Mouse (Mus musculus): Measurements from ENCODE around the gene Lama1. TPM values are rescaled to one million over a fixed set of nuclear protein-coding genes. Genes with fewer than 3 reads are reported as not detected.

The Lama1 gene
- polyA plus RNA-seq, 1 experiment from 2014 or later = 60.4 TPM

- no peak overlapping the region for H3K4me3 ChIP-seq (ENCODE audit: low read length)
- no peaks in the 10 kb centered on the region for H3K9me3 ChIP-seq (ENCODE audit: control insufficient read depth, low read length)
- WGBS = 46% methylated on average over 4 of the region's 4 CpGs
- H3K36me3 ChIP-seq (ENCODE audit: control insufficient read depth, insufficient read depth, low read length) = peaks cover 26% of the 10 kb centered on the region
- no peak overlapping the region for H3K9ac ChIP-seq (ENCODE audit: low read depth, low read length)
- ATAC-seq (ENCODE audit: low FRiP score, low TSS enrichment) = peak; percentile 85
- no peak overlapping the region for H3K4me2 ChIP-seq (replicated peaks; ENCODE audit: low read depth, low read length)
- H3K27me3 ChIP-seq (ENCODE audit: control insufficient read depth, insufficient read depth, low read length) = no peaks in the 10 kb centered on the region
- no peaks in the 10 kb centered on the region for H3K4me1 ChIP-seq (ENCODE audit: control insufficient read depth, insufficient read depth, low read length)
- no peak overlapping the region for H3K27ac ChIP-seq (ENCODE audit: low read depth, low read length)
Observed at GRCm38 (mm10) chr17:67779812-67780211, 82.8 kb downstream of the Lama1 start.

DNA sequence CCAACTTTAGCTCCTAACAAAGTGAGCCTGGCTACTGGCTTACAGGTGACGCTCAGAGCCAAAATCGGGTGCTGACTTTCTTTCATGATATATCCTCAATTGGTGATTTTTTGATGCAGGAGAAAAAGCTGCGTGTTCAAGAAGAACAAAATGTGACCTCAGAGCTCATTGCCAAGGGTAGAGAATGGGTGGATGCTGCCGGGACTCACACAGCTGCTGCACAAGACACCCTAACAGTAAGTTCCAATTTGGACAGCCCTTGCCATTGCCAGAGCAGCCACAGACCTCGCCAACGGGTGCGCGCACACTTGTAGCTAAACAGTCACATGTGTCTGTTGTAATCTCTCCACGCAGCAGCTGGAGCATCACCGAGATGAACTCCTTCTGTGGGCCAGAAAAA lies 94.0 kb downstream of the Lama1 start:
- no peak overlapping the region for H3K27ac ChIP-seq (ENCODE audit: low read depth, low read length)
- peaks cover 36% of the 10 kb centered on the region for H3K36me3 ChIP-seq (ENCODE audit: control insufficient read depth, insufficient read depth, low read length)
- H3K4me1 ChIP-seq (ENCODE audit: control insufficient read depth, insufficient read depth, low read length) = no peaks in the 10 kb centered on the region
- ATAC-seq (ENCODE audit: low FRiP score, low TSS enrichment) = no peak
- no peak overlapping the region for H3K4me3 ChIP-seq (ENCODE audit: low read length)
- no peak overlapping the region for H3K9ac ChIP-seq (ENCODE audit: low read depth, low read length)
- H3K4me2 ChIP-seq (replicated peaks; ENCODE audit: low read depth, low read length) = no peak overlapping the region
- no peaks in the 10 kb centered on the region for H3K9me3 ChIP-seq (ENCODE audit: control insufficient read depth, low read length)
- H3K27me3 ChIP-seq (ENCODE audit: control insufficient read depth, insufficient read depth, low read length) = no peaks in the 10 kb centered on the region
- WGBS = 95% methylated on average over 10 of the region's 10 CpGs

GRCm38 (mm10) chr17:67809171-67809570 lies 112.1 kb downstream of the Lama1 start:
- ATAC-seq (ENCODE audit: low FRiP score, low TSS enrichment) = no peak
- WGBS = 92% methylated on average over 16 of the region's 16 CpGs
- H3K36me3 ChIP-seq (ENCODE audit: control insufficient read depth, insufficient read depth, low read length) = peaks cover 44% of the 10 kb centered on the region
- H3K4me3 ChIP-seq (ENCODE audit: low read length) = no peak overlapping the region
- H3K27me3 ChIP-seq (ENCODE audit: control insufficient read depth, insufficient read depth, low read length) = no peaks in the 10 kb centered on the region
- H3K4me1 ChIP-seq (ENCODE audit: control insufficient read depth, insufficient read depth, low read length) = no peaks in the 10 kb centered on the region
- no peak overlapping the region for H3K9ac ChIP-seq (ENCODE audit: low read depth, low read length)
- no peaks in the 10 kb centered on the region for H3K9me3 ChIP-seq (ENCODE audit: control insufficient read depth, low read length)
- H3K27ac ChIP-seq (ENCODE audit: low read depth, low read length) = no peak overlapping the region
- H3K4me2 ChIP-seq (replicated peaks; ENCODE audit: low read depth, low read length) = no peak overlapping the region

DNA sequence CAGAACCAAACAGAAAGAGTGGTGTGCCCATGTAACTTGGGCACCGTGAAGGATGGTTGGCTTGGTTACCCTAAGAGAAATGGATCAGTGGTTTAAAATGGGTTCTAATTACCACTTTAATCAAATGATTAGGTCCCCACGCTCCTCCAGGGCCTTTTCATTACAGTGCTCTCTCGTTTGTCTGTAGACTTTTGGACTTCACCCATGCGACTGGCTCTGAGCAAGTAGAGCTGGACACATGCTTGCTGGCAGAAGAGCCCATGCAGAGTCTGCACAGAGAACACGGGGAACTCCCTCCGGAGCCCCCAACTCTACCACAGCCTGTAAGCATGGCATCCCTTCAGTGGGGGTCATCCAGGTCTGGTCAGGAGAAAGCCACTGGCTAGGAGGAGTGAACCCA lies 116.6 kb downstream of the Lama1 start:
- Histone ChIP-seq H3K4me2 (replicated peaks; ENCODE audit: low read depth, low read length) (no peak overlapping the region), H3K4me1 (ENCODE audit: control insufficient read depth, insufficient read depth, low read length) (no peaks in the 10 kb centered on the region), H3K9me3 (ENCODE audit: control insufficient read depth, low read length) (no peaks in the 10 kb centered on the region), H3K27me3 (ENCODE audit: control insufficient read depth, insufficient read depth, low read length) (no peaks in the 10 kb centered on the region), H3K27ac (ENCODE audit: low read depth, low read length) (no peak overlapping the region), H3K36me3 (ENCODE audit: control insufficient read depth, insufficient read depth, low read length) (peaks cover 42% of the 10 kb centered on the region), H3K9ac (ENCODE audit: low read depth, low read length) (no peak overlapping the region), H3K4me3 (ENCODE audit: low read length) (no peak overlapping the region)
- no peak for ATAC-seq (ENCODE audit: low FRiP score, low TSS enrichment)
- WGBS = 89% methylated on average over 6 of the region's 6 CpGs

DNA sequence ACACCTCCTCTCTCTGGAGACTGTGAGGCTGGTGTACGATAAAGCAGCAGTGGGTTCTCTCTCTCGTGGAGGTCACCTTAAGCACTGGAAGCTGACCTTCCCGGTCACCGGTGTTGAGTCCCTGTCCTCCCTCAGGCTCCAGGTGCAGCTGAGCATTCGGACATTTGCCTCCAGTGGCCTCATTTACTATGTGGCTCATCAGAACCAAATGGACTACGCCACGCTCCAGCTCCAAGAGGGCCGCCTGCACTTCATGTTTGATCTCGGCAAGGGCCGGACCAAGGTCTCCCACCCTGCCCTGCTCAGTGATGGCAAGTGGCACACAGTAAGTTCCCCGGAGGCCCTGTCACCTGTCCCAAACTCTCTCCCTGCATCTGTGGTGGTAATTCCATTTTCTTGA lies 118.7 kb downstream of the Lama1 start:
- no peaks in the 10 kb centered on the region for H3K4me1 ChIP-seq (ENCODE audit: control insufficient read depth, insufficient read depth, low read length)
- 94% methylated on average over 11 of the region's 11 CpGs for WGBS
- no peak for ATAC-seq (ENCODE audit: low FRiP score, low TSS enrichment)
- H3K9ac ChIP-seq (ENCODE audit: low read depth, low read length) = no peak overlapping the region
- H3K4me2 ChIP-seq (replicated peaks; ENCODE audit: low read depth, low read length) = no peak overlapping the region
- peaks cover 32% of the 10 kb centered on the region for H3K36me3 ChIP-seq (ENCODE audit: control insufficient read depth, insufficient read depth, low read length)
- H3K27ac ChIP-seq (ENCODE audit: low read depth, low read length) = no peak overlapping the region
- no peaks in the 10 kb centered on the region for H3K9me3 ChIP-seq (ENCODE audit: control insufficient read depth, low read length)
- no peaks in the 10 kb centered on the region for H3K27me3 ChIP-seq (ENCODE audit: control insufficient read depth, insufficient read depth, low read length)
- no peak overlapping the region for H3K4me3 ChIP-seq (ENCODE audit: low read length)

GRCm38 (mm10) chr17:67816916-67817315 lies 119.9 kb downstream of the Lama1 start:
- H3K4me3 ChIP-seq (ENCODE audit: low read length) = no peak overlapping the region
- H3K9me3 ChIP-seq (ENCODE audit: control insufficient read depth, low read length) = no peaks in the 10 kb centered on the region
- H3K9ac ChIP-seq (ENCODE audit: low read depth, low read length) = no peak overlapping the region
- H3K36me3 ChIP-seq (ENCODE audit: control insufficient read depth, insufficient read depth, low read length) = peaks cover 27% of the 10 kb centered on the region
- 93% methylated on average over 10 of the region's 10 CpGs for WGBS
- no peak overlapping the region for H3K4me2 ChIP-seq (replicated peaks; ENCODE audit: low read depth, low read length)
- no peak overlapping the region for H3K27ac ChIP-seq (ENCODE audit: low read depth, low read length)
- no peaks in the 10 kb centered on the region for H3K27me3 ChIP-seq (ENCODE audit: control insufficient read depth, insufficient read depth, low read length)
- no peaks in the 10 kb centered on the region for H3K4me1 ChIP-seq (ENCODE audit: control insufficient read depth, insufficient read depth, low read length)
- no peak for ATAC-seq (ENCODE audit: low FRiP score, low TSS enrichment)

GRCm38 (mm10) chr17:67827431-67827830 lies 130.4 kb downstream of the Lama1 start:
- H3K4me1 ChIP-seq (ENCODE audit: control insufficient read depth, insufficient read depth, low read length) = no peaks in the 10 kb centered on the region
- H3K27me3 ChIP-seq (ENCODE audit: control insufficient read depth, insufficient read depth, low read length) = no peaks in the 10 kb centered on the region
- 89% methylated on average over 3 of the region's 3 CpGs for WGBS
- H3K36me3 ChIP-seq (ENCODE audit: control insufficient read depth, insufficient read depth, low read length) = peaks cover 5% of the 10 kb centered on the region; the same call in 1 of the 2 replicates
- ATAC-seq (ENCODE audit: low FRiP score, low TSS enrichment) = no peak
- no peak overlapping the region for H3K4me2 ChIP-seq (replicated peaks; ENCODE audit: low read depth, low read length)
- H3K9me3 ChIP-seq (ENCODE audit: control insufficient read depth, low read length) = peaks cover 9% of the 10 kb centered on the region
- no peak overlapping the region for H3K9ac ChIP-seq (ENCODE audit: low read depth, low read length)
- no peak overlapping the region for H3K4me3 ChIP-seq (ENCODE audit: low read length)
- no peak overlapping the region for H3K27ac ChIP-seq (ENCODE audit: low read depth, low read length)

DNA sequence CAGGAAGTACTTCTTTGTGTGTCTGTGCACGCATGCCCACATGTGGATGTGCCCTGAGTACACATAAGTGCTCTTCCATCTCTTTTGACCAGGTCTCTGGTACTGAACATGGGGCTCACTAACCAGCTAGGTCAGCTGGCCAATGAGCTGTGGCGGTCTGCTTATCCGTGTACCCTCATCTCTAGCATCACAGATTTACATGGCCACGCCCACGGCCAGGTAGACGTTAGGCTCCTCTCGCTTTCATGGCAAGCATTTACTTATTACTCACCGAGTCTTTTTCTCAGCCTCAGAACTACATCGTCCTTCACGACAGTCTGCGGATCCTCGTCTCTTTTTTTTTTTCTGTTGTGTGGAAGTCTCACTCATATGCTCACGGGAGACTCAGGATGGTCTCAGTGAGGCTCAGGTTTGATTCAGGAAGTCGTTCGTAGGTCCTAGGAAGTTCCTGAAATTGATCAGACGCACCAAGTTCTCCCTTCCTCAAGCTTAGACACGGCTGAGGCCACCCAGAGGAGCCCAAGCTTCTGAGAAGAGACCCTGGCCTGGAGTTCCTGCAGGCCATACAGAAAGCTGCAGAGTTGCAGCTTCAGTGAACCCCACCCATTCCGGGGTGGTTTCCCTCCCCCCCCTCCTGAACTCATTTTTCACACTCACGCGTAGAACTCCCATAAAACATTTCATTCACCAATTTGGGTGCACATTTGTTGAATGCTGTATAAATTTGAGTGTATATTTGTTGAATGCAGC lies 139.3 kb downstream of the Lama1 start:
- WGBS = 96% methylated on average over 20 of the region's 20 CpGs
- H3K4me2 ChIP-seq (replicated peaks; ENCODE audit: low read depth, low read length) = no peak overlapping the region
- no peak for ATAC-seq (ENCODE audit: low FRiP score, low TSS enrichment)

DNA sequence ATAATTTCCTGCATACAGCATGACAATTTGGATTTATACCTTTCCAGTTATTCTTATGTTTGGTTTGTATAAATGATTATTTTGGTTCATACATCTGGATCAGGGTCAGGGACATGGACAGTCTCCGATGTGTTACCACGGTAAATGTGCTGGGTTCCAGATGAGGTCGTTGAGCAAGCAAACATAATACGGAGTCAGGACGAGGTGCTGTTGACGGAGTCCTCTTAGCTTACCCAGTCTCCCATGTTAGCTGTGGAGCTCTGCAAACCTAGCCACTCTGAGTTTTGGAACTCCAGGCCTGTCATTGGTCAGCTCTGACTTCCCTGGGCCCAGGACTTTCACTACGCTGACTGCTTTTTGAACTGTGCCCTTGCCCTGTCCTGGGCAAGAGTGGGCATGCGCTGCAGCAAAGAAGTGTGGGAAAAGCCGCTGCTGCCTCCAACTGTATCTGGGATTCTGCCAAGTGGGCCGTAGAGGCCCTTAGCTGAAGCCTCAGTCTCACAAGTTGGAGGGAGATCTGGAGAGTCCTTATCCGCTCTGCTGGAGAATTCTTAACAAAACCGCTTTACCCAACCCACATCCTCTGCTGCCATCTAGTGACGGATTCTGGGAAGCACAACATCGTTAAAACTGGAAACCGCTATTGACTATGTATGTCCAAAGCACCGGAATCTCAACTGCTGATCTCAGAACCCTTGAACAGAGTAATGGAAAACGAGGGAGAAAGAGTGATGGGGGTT lies 140.5 kb downstream of the Lama1 start:
- ATAC-seq (ENCODE audit: low FRiP score, low TSS enrichment) = peak; percentile 71
- Histone ChIP-seq H3K27ac (ENCODE audit: low read depth, low read length) (no peak overlapping the region), H3K4me1 (ENCODE audit: control insufficient read depth, insufficient read depth, low read length) (no peaks in the 10 kb centered on the region), H3K36me3 (ENCODE audit: control insufficient read depth, insufficient read depth, low read length) (no peaks in the 10 kb centered on the region), H3K27me3 (ENCODE audit: control insufficient read depth, insufficient read depth, low read length) (no peaks in the 10 kb centered on the region), H3K4me3 (ENCODE audit: low read length) (no peak overlapping the region), H3K9ac (ENCODE audit: low read depth, low read length) (no peak overlapping the region), H3K9me3 (ENCODE audit: control insufficient read depth, low read length) (0 out of 2 replicates have a peak, but pooled peaks cover 5% of the 10 kb centered on the region), H3K4me2 (replicated peaks; ENCODE audit: low read depth, low read length) (no peak overlapping the region)
- 61% methylated on average over 17 of the region's 17 CpGs for WGBS

More for the DNA sequence above, 139.3 kb downstream of the Lama1 start:
- Histone ChIP-seq H3K27me3 (ENCODE audit: control insufficient read depth, insufficient read depth, low read length) (no peaks in the 10 kb centered on the region), H3K4me1 (ENCODE audit: control insufficient read depth, insufficient read depth, low read length) (no peaks in the 10 kb centered on the region), H3K4me3 (ENCODE audit: low read length) (no peak overlapping the region), H3K9me3 (ENCODE audit: control insufficient read depth, low read length) (0 out of 2 replicates have a peak, but pooled peaks cover 5% of the 10 kb centered on the region), H3K36me3 (ENCODE audit: control insufficient read depth, insufficient read depth, low read length) (no peaks in the 10 kb centered on the region), H3K27ac (ENCODE audit: low read depth, low read length) (no peak overlapping the region), H3K9ac (ENCODE audit: low read depth, low read length) (no peak overlapping the region)

Measured in kidney, embryonic 14.5 days (tissue).